Mouse (Mus musculus): ENCODE measurements around the gene Stk19.
"Not testable (repeated sequence)": the region's sequence is repeated elsewhere in the genome, so short reads cannot be mapped to it uniquely, and the experiment has no call there.

GRCm38 (mm10) chr17:34802756-34803155 lies 34.0 kb downstream of the Stk19 start:
- TF ChIP-seq CTCF (IDR thresholded peaks at IDR 0.05; ENCODE audit: borderline replicate concordance, insufficient read depth, low read length); POLR2A (IDR thresholded peaks at IDR 0.05; ENCODE audit: low read depth, low read length): not testable (repeated sequence)

Data from embryonic fibroblast, embryonic 13.5 days (primary cell).